Comparison of ENCODE assay signal across 24 mouse cellular contexts in genomic region chr5:64821964-64822363, GRCm38 (mm10).
"Had no signal": no experiment of that assay in that cellular context is flagged by ENCODE, and none has a peak within 500 bp of the region (broad histone marks: within the 10 kb centered on the region; RNA-seq: fewer than 3 reads in every experiment).

No protein-coding gene starts in this region.

- ATAC-seq: hindbrain, postnatal 0 days had no signal

- H3K27ac ChIP-seq: heart, embryonic 13.5 days; heart, embryonic 15.5 days; hindbrain, embryonic 13.5 days; hindbrain, embryonic 15.5 days; hindbrain, postnatal 0 days; kidney, embryonic 15.5 days; kidney, postnatal 0 days; limb, embryonic 13.5 days; liver, embryonic 13.5 days had no signal

- H3K9ac ChIP-seq: heart, embryonic 13.5 days; heart, embryonic 15.5 days; hindbrain, embryonic 13.5 days; hindbrain, embryonic 15.5 days; kidney, embryonic 15.5 days; limb, embryonic 13.5 days; liver, embryonic 13.5 days had no signal

- H3K4me3 ChIP-seq: heart, embryonic 13.5 days; heart, embryonic 15.5 days; hindbrain, embryonic 13.5 days; hindbrain, embryonic 15.5 days; kidney, embryonic 15.5 days; limb, embryonic 13.5 days; liver, embryonic 13.5 days had no signal

- H3K27me3 ChIP-seq: heart, embryonic 13.5 days; heart, embryonic 15.5 days; hindbrain, embryonic 13.5 days; hindbrain, embryonic 15.5 days; kidney, embryonic 15.5 days; limb, embryonic 13.5 days; liver, embryonic 13.5 days had no signal

- DNase-seq: gastrocnemius, postnatal 14 days; gastrocnemius, postnatal 36 days; heart, adult 18-20 months; heart, postnatal 14 days; heart, postnatal 36 days; kidney, adult 11 months; kidney, adult 2 months; kidney, adult 9 months; kidney, postnatal 14 days; kidney, postnatal 36 days; layer of hippocampus, adult 9-11 months; layer of hippocampus, postnatal 36 days; liver; liver, embryonic 13.5 days had no signal

- H3K9me3 ChIP-seq: heart, embryonic 13.5 days; heart, embryonic 15.5 days; hindbrain, embryonic 13.5 days; hindbrain, embryonic 15.5 days; kidney, embryonic 15.5 days; limb, embryonic 13.5 days; liver, embryonic 13.5 days had no signal

- H3K4me1 ChIP-seq: hindbrain, embryonic 13.5 days; hindbrain, embryonic 15.5 days had no signal

- H3K4me2 ChIP-seq: heart, embryonic 11.5 days; heart, embryonic 13.5 days; heart, embryonic 15.5 days; hindbrain, embryonic 13.5 days; hindbrain, embryonic 15.5 days; kidney, embryonic 15.5 days; limb, embryonic 13.5 days; liver, embryonic 11.5 days; liver, embryonic 13.5 days had no signal
